Mouse (Mus musculus): ENCODE data around the gene Aaas. TPM values are rescaled to one million over a fixed set of nuclear protein-coding genes. Genes with fewer than 3 reads are reported as not detected.

The Aaas gene
- polyA plus RNA-seq, 1 experiment from 2014 or later: 99.3 TPM

- WGBS: 80% methylated on average over 10 of the region's 10 CpGs
- Histone ChIP-seq H3K4me2 (no peak overlapping the region), H3K4me3 (ENCODE audit: low read depth, low read length) (no peak overlapping the region), H3K27me3 (replicated peaks; ENCODE audit: control insufficient read depth, insufficient read depth, low read length) (no peaks in the 10 kb centered on the region), H3K27ac (ENCODE audit: low read depth, low read length) (no peak overlapping the region), H3K4me1 (replicated peaks; ENCODE audit: control insufficient read depth, insufficient read depth, low read length) (no peaks in the 10 kb centered on the region), H3K9ac (ENCODE audit: low read depth, low read length) (no peak overlapping the region), H3K36me3 (ENCODE audit: control insufficient read depth, insufficient read depth, low read length) (peaks cover 56% of the 10 kb centered on the region), H3K9me3 (ENCODE audit: control insufficient read depth, low read length) (no peaks in the 10 kb centered on the region)
- ATAC-seq (replicated peaks; ENCODE audit: low FRiP score) (no peak), DNase-seq (ENCODE audit: low spot score) (no peak)
These were observed 40.3 kb downstream of the Aaas start for GRCm38 (mm10) chr15:102310074-102310845.

GRCm38 (mm10) chr15:102308717-102309116 lies 41.9 kb downstream of the Aaas start:
- peaks cover 56% of the 10 kb centered on the region for H3K36me3 ChIP-seq (ENCODE audit: control insufficient read depth, insufficient read depth, low read length)
- no peaks in the 10 kb centered on the region for H3K9me3 ChIP-seq (ENCODE audit: control insufficient read depth, low read length)
- ATAC-seq (replicated peaks; ENCODE audit: low FRiP score): no peak
- H3K4me2 ChIP-seq: no peak overlapping the region
- no peaks in the 10 kb centered on the region for H3K27me3 ChIP-seq (replicated peaks; ENCODE audit: control insufficient read depth, insufficient read depth, low read length)
- no peaks in the 10 kb centered on the region for H3K4me1 ChIP-seq (replicated peaks; ENCODE audit: control insufficient read depth, insufficient read depth, low read length)
- H3K4me3 ChIP-seq (ENCODE audit: low read depth, low read length): no peak overlapping the region
- no peak overlapping the region for H3K27ac ChIP-seq (ENCODE audit: low read depth, low read length)
- 87% methylated on average over 9 of the region's 9 CpGs for WGBS
- no peak overlapping the region for H3K9ac ChIP-seq (ENCODE audit: low read depth, low read length)
- no peak for DNase-seq (ENCODE audit: low spot score)

GRCm38 (mm10) chr15:102302542-102302941 lies 48.0 kb downstream of the Aaas start:
- no peak overlapping the region for H3K27ac ChIP-seq (ENCODE audit: low read depth, low read length)
- no peak overlapping the region for H3K4me2 ChIP-seq
- no peak overlapping the region for H3K9ac ChIP-seq (ENCODE audit: low read depth, low read length)
- no peaks in the 10 kb centered on the region for H3K9me3 ChIP-seq (ENCODE audit: control insufficient read depth, low read length)
- 79% methylated on average over 6 of the region's 6 CpGs for WGBS
- H3K36me3 ChIP-seq (ENCODE audit: control insufficient read depth, insufficient read depth, low read length): peaks cover 64% of the 10 kb centered on the region
- no peaks in the 10 kb centered on the region; the same call in 1 of the 2 replicates for H3K4me1 ChIP-seq (replicated peaks; ENCODE audit: control insufficient read depth, insufficient read depth, low read length)
- H3K4me3 ChIP-seq (ENCODE audit: low read depth, low read length): no peak overlapping the region
- DNase-seq (ENCODE audit: low spot score) (no peak), ATAC-seq (replicated peaks; ENCODE audit: low FRiP score) (no peak)
- H3K27me3 ChIP-seq (replicated peaks; ENCODE audit: control insufficient read depth, insufficient read depth, low read length): no peaks in the 10 kb centered on the region

- H3K9ac ChIP-seq (ENCODE audit: low read depth, low read length): peak overlapping the region; percentile 72
- H3K9me3 ChIP-seq (ENCODE audit: control insufficient read depth, low read length): no peaks in the 10 kb centered on the region
- H3K4me3 ChIP-seq (ENCODE audit: low read depth, low read length): peak overlapping the region; percentile 72
- 3% methylated on average over 24 of the region's 24 CpGs for WGBS
- peaks cover 27% of the 10 kb centered on the region for H3K36me3 ChIP-seq (ENCODE audit: control insufficient read depth, insufficient read depth, low read length)
- peak overlapping the region; percentile 68 for H3K4me2 ChIP-seq
- ATAC-seq (replicated peaks; ENCODE audit: low FRiP score): no peak; the same call in none of the 2 replicates
- no peaks in the 10 kb centered on the region for H3K27me3 ChIP-seq (replicated peaks; ENCODE audit: control insufficient read depth, insufficient read depth, low read length)
- DNase-seq (ENCODE audit: low spot score): no peak
- peaks cover 3% of the 10 kb centered on the region for H3K4me1 ChIP-seq (replicated peaks; ENCODE audit: control insufficient read depth, insufficient read depth, low read length)
- H3K27ac ChIP-seq (ENCODE audit: low read depth, low read length): peak overlapping the region; percentile 46; the same call in 1 of the 2 replicates
These were observed 54.1 kb downstream of the Aaas start for GRCm38 (mm10) chr15:102296368-102297006.

GRCm38 (mm10) chr15:102295633-102296367 lies 54.8 kb downstream of the Aaas start, which contains the start of gene Espl1:
Gene Espl1 (plus strand): TSS chr15:102296266.
- DNase-seq (ENCODE audit: low spot score): peak; percentile 93
- peak within 1 kb of the TSS; percentile 46; the same call in 1 of the 2 replicates for H3K27ac ChIP-seq (ENCODE audit: low read depth, low read length)

More at GRCm38 (mm10) chr15:102295633-102296367, 54.8 kb downstream of the Aaas start, which contains the start of gene Espl1:
- peak within 1 kb of the TSS; percentile 68 for H3K4me2 ChIP-seq
- 7% methylated on average over 25 of the region's 25 CpGs for WGBS
- H3K9me3 ChIP-seq (ENCODE audit: control insufficient read depth, low read length): no peaks in the 10 kb centered on the region
- peaks cover 20% of the 10 kb centered on the region for H3K36me3 ChIP-seq (ENCODE audit: control insufficient read depth, insufficient read depth, low read length)
- H3K4me3 ChIP-seq (ENCODE audit: low read depth, low read length): peak within 1 kb of the TSS; percentile 72
- peaks cover 3% of the 10 kb centered on the region for H3K4me1 ChIP-seq (replicated peaks; ENCODE audit: control insufficient read depth, insufficient read depth, low read length)
- peak; percentile 98 for ATAC-seq (replicated peaks; ENCODE audit: low FRiP score)
- peak within 1 kb of the TSS; percentile 72 for H3K9ac ChIP-seq (ENCODE audit: low read depth, low read length)
- no peaks in the 10 kb centered on the region for H3K27me3 ChIP-seq (replicated peaks; ENCODE audit: control insufficient read depth, insufficient read depth, low read length)

Other genes starting within 250 kb of the Aaas start
- 15.1 and 18.7 TPM in 2 replicates for gene Spryd3, start 214.5 kb downstream of the Aaas start, polyA plus RNA-seq (2014; fragmentation: Nextera tagmentation; extraction: Ambion mirVana)
- gene Igfbp6, start 206.4 kb downstream of the Aaas start, polyA plus RNA-seq (2014; fragmentation: Nextera tagmentation; extraction: Ambion mirVana): 0.77 and 1.1 TPM in 2 replicates
- 31.4 and 36.2 TPM in 2 replicates for gene Soat2, start 200.2 kb downstream of the Aaas start, polyA plus RNA-seq (2014; fragmentation: Nextera tagmentation; extraction: Ambion mirVana)
- gene Zfp740, start 147.5 kb downstream of the Aaas start, polyA plus RNA-seq (2014; fragmentation: Nextera tagmentation; extraction: Ambion mirVana): 38.1 and 38.3 TPM in 2 replicates
- gene Csad, start 146.0 kb downstream of the Aaas start, polyA plus RNA-seq (2014; fragmentation: Nextera tagmentation; extraction: Ambion mirVana): 33.3 and 35.1 TPM in 2 replicates
- 3.9 and 4.1 TPM in 2 replicates for gene Itgb7, start 118.8 kb downstream of the Aaas start, polyA plus RNA-seq (2014; fragmentation: Nextera tagmentation; extraction: Ambion mirVana)
- gene Rarg, start 93.3 kb downstream of the Aaas start, polyA plus RNA-seq (2014; fragmentation: Nextera tagmentation; extraction: Ambion mirVana): 11.1 and 11.5 TPM in 2 replicates
- 0.13 TPM in 1 of 2 replicates, not detected in the other for gene Gm9918, start 80.2 kb downstream of the Aaas start, polyA plus RNA-seq (2014; fragmentation: Nextera tagmentation; extraction: Ambion mirVana)
- gene Mfsd5, start 71.3 kb downstream of the Aaas start, polyA plus RNA-seq (2014; fragmentation: Nextera tagmentation; extraction: Ambion mirVana): 58.8 and 60.7 TPM in 2 replicates
- gene Espl1, start 54.5 kb downstream of the Aaas start, polyA plus RNA-seq (2014; fragmentation: Nextera tagmentation; extraction: Ambion mirVana): 50.6 and 54.2 TPM in 2 replicates
- gene Pfdn5, start 24.7 kb downstream of the Aaas start, polyA plus RNA-seq (2014; fragmentation: Nextera tagmentation; extraction: Ambion mirVana): 236 and 254 TPM in 2 replicates
- 97.0 and 104 TPM in 2 replicates for gene Myg1, start 19.1 kb downstream of the Aaas start, polyA plus RNA-seq (2014; fragmentation: Nextera tagmentation; extraction: Ambion mirVana)
- 0.57 and 1.5 TPM in 2 replicates for gene Sp7, start 16.4 kb upstream of the Aaas start, polyA plus RNA-seq (2014; fragmentation: Nextera tagmentation; extraction: Ambion mirVana)
- 9.7 and 10.6 TPM in 2 replicates for gene Sp1, start 55.4 kb upstream of the Aaas start, polyA plus RNA-seq (2014; fragmentation: Nextera tagmentation; extraction: Ambion mirVana)
- gene Amhr2, start 94.6 kb upstream of the Aaas start, polyA plus RNA-seq (2014; fragmentation: Nextera tagmentation; extraction: Ambion mirVana): 1.1 and 1.6 TPM in 2 replicates
- gene Prr13, start 108.3 kb upstream of the Aaas start, polyA plus RNA-seq (2014; fragmentation: Nextera tagmentation; extraction: Ambion mirVana): 155 and 157 TPM in 2 replicates
- gene Pcbp2, start 119.8 kb upstream of the Aaas start, polyA plus RNA-seq (2014; fragmentation: Nextera tagmentation; extraction: Ambion mirVana): 187 and 220 TPM in 2 replicates
- not detected in 2 replicates for gene Gm10337, start 153.0 kb upstream of the Aaas start, polyA plus RNA-seq (2014; fragmentation: Nextera tagmentation; extraction: Ambion mirVana)
- 7.7 and 7.9 TPM in 2 replicates for gene Map3k12, start 166.3 kb upstream of the Aaas start, polyA plus RNA-seq (2014; fragmentation: Nextera tagmentation; extraction: Ambion mirVana)
- 96.7 and 105 TPM in 2 replicates for gene Tarbp2, start 167.4 kb upstream of the Aaas start, polyA plus RNA-seq (2014; fragmentation: Nextera tagmentation; extraction: Ambion mirVana)
- 0.86 and 1.2 TPM in 2 replicates for gene Npff, start 174.2 kb upstream of the Aaas start, polyA plus RNA-seq (2014; fragmentation: Nextera tagmentation; extraction: Ambion mirVana)